Mouse (Mus musculus): ENCODE measurements around the gene Xrcc6. TPM values are rescaled to one million over a fixed set of nuclear protein-coding genes. Genes with fewer than 3 reads are reported as not detected.

The Xrcc6 gene
- total and polyA plus RNA-seq, 3 experiments: 12.4 to 154 (median 50.1) TPM

GRCm38 (mm10) chr15:82073490-82073889, 85.9 kb downstream of the Xrcc6 start:
- no peaks in the 10 kb centered on the region for H3K36me3 ChIP-seq (replicated peaks)
- peaks cover 38% of the 10 kb centered on the region for H3K27me3 ChIP-seq (ENCODE audit: insufficient read depth, low read length)
- DNase-seq (ENCODE audit: low spot score): no peak
- H3K9me3 ChIP-seq (replicated peaks): no peaks in the 10 kb centered on the region
- no peaks in the 10 kb centered on the region for H3K4me1 ChIP-seq (ENCODE audit: insufficient read depth, low read depth, low read length)
- H3K4me3 ChIP-seq (ENCODE audit: low read depth, low read length): no peak overlapping the region
- no peak for ATAC-seq (ENCODE audit: extremely low read depth, insufficient number of reproducible peaks, low FRiP score, poor library complexity, severe bottlenecking)
- TF ChIP-seq GATA1 (IDR thresholded peaks at IDR 0.05; ENCODE audit: borderline replicate concordance, low read length) (no peak), POLR2AphosphoS5 (IDR thresholded peaks at IDR 0.05; ENCODE audit: insufficient replicate concordance, low read depth, low read length) (no peak), CTCF (IDR thresholded peaks at IDR 0.05; ENCODE audit: low read depth, low read length) (no peak), GATA2 (IDR thresholded peaks at IDR 0.05; ENCODE audit: borderline replicate concordance, low read depth, low read length) (no peak)

DNA sequence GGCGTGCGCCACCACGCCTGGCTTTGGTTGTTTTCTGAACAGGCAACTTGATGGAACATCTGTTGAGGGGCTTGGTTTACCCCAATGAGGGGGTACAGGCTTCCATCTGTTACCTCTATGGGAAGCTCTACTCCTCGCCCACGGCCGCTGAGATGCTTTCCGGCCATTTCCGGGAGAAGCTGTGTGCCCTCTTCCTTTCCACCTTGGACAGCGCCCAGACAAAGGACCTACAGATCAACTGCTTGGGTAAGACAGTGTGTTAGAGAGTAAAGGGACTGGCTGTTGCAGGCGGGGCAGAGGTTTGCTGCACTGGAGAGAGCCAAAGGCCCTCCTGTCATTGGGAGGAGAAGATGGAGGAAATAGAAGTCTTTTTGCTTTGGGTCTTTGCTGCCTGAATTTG, 92.2 kb downstream of the Xrcc6 start:
- no peaks in the 10 kb centered on the region for H3K36me3 ChIP-seq (replicated peaks)
- H3K27me3 ChIP-seq (ENCODE audit: insufficient read depth, low read length): peaks cover 29% of the 10 kb centered on the region
- TF ChIP-seq TAL1 (conservative IDR thresholded peaks at IDR 0.05; ENCODE audit: low read depth, low read length) (no peak), GATA1 (IDR thresholded peaks at IDR 0.05; ENCODE audit: borderline replicate concordance, low read length) (no peak), GATA2 (IDR thresholded peaks at IDR 0.05; ENCODE audit: borderline replicate concordance, low read depth, low read length) (no peak), CTCF (IDR thresholded peaks at IDR 0.05; ENCODE audit: low read depth, low read length) (no peak), POLR2AphosphoS5 (IDR thresholded peaks at IDR 0.05; ENCODE audit: insufficient replicate concordance, low read depth, low read length) (no peak)
- DNase-seq (ENCODE audit: low spot score) (no peak), ATAC-seq (ENCODE audit: extremely low read depth, insufficient number of reproducible peaks, low FRiP score, poor library complexity, severe bottlenecking) (no peak)
- peaks cover 3% of the 10 kb centered on the region; the same call in 1 of the 2 replicates for H3K4me1 ChIP-seq (ENCODE audit: insufficient read depth, low read depth, low read length)
- H3K9me3 ChIP-seq (replicated peaks): no peaks in the 10 kb centered on the region
- H3K4me3 ChIP-seq (ENCODE audit: low read depth, low read length): no peak overlapping the region

- ATAC-seq (ENCODE audit: extremely low read depth, insufficient number of reproducible peaks, low FRiP score, poor library complexity, severe bottlenecking): no peak
- DNase-seq (ENCODE audit: low spot score): no peak
Observed at GRCm38 (mm10) chr15:82081161-82081560, 93.5 kb downstream of the Xrcc6 start.

DNA sequence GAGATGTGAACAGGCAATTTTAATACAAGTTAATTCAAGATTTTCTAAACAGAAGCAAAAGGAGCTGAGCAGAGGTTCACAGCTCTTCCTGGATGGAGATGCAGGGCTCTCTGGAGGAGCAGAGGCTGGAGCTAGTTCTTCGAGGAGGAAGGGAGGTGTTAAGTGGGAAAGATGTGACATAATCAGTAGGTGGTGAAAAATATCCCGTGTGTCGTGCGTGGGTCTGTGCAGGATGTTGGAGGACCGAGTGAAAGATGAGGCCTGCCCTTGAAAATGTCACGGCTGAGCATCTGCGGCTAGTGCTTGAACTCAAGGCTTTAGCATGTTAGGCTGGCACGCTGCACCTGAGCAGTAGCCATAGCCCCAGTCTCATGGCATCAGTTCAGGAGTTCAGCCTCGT, 98.0 kb downstream of the Xrcc6 start:
- Histone ChIP-seq H3K36me3 (replicated peaks) (no peaks in the 10 kb centered on the region), H3K9me3 (replicated peaks) (no peaks in the 10 kb centered on the region), H3K27me3 (ENCODE audit: insufficient read depth, low read length) (peaks cover 49% of the 10 kb centered on the region), H3K4me1 (ENCODE audit: insufficient read depth, low read depth, low read length) (peaks cover 3% of the 10 kb centered on the region; the same call in 1 of the 2 replicates), H3K4me3 (ENCODE audit: low read depth, low read length) (no peak overlapping the region)
- TF ChIP-seq GATA2 (IDR thresholded peaks at IDR 0.05; ENCODE audit: borderline replicate concordance, low read depth, low read length) (no peak), GATA1 (IDR thresholded peaks at IDR 0.05; ENCODE audit: borderline replicate concordance, low read length) (no peak), CTCF (IDR thresholded peaks at IDR 0.05; ENCODE audit: low read depth, low read length) (no peak), TAL1 (conservative IDR thresholded peaks at IDR 0.05; ENCODE audit: low read depth, low read length) (no peak), POLR2AphosphoS5 (IDR thresholded peaks at IDR 0.05; ENCODE audit: insufficient replicate concordance, low read depth, low read length) (no peak)
- no peak for ATAC-seq (ENCODE audit: extremely low read depth, insufficient number of reproducible peaks, low FRiP score, poor library complexity, severe bottlenecking)
- DNase-seq (ENCODE audit: low spot score): no peak

More at GRCm38 (mm10) chr15:82081161-82081560, 93.5 kb downstream of the Xrcc6 start:
- Histone ChIP-seq H3K4me1 (ENCODE audit: insufficient read depth, low read depth, low read length) (peaks cover 3% of the 10 kb centered on the region; the same call in 1 of the 2 replicates), H3K4me3 (ENCODE audit: low read depth, low read length) (no peak overlapping the region), H3K36me3 (replicated peaks) (no peaks in the 10 kb centered on the region), H3K9me3 (replicated peaks) (no peaks in the 10 kb centered on the region), H3K27me3 (ENCODE audit: insufficient read depth, low read length) (peaks cover 31% of the 10 kb centered on the region)
- no peak for TF ChIP-seq GATA1 (IDR thresholded peaks at IDR 0.05; ENCODE audit: borderline replicate concordance, low read length)
- no peak for TF ChIP-seq POLR2AphosphoS5 (IDR thresholded peaks at IDR 0.05; ENCODE audit: insufficient replicate concordance, low read depth, low read length)
- TF ChIP-seq TAL1 (conservative IDR thresholded peaks at IDR 0.05; ENCODE audit: low read depth, low read length): no peak
- no peak for TF ChIP-seq GATA2 (IDR thresholded peaks at IDR 0.05; ENCODE audit: borderline replicate concordance, low read depth, low read length)
- no peak for TF ChIP-seq CTCF (IDR thresholded peaks at IDR 0.05; ENCODE audit: low read depth, low read length)

DNA sequence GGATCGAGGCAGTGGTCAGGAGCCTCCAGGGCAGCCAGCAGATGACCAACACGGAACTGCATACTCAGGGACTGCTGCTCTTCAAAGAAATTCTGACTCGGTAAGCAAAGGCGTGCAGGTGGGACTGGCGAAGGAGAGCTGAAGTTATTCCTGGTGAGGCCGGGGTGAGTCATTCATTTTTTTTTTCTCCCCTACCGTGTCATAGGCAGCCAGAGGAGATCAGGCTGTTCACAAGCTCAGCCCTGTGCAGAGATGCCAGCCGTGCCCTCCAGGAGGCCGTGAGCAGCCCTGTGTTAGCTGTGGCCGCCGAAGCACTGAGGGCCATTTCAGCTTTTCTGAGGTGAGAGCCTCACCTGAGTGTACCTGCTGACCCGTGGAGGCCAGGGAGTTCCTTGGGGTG, 98.5 kb downstream of the Xrcc6 start:
- ATAC-seq (ENCODE audit: extremely low read depth, insufficient number of reproducible peaks, low FRiP score, poor library complexity, severe bottlenecking) (no peak), DNase-seq (ENCODE audit: low spot score) (no peak)
- Histone ChIP-seq H3K4me3 (ENCODE audit: low read depth, low read length) (no peak overlapping the region), H3K4me1 (ENCODE audit: insufficient read depth, low read depth, low read length) (peaks cover 2% of the 10 kb centered on the region; the same call in 1 of the 2 replicates), H3K36me3 (replicated peaks) (no peaks in the 10 kb centered on the region), H3K27me3 (ENCODE audit: insufficient read depth, low read length) (peaks cover 48% of the 10 kb centered on the region), H3K9me3 (replicated peaks) (no peaks in the 10 kb centered on the region)
- TF ChIP-seq GATA1 (IDR thresholded peaks at IDR 0.05; ENCODE audit: borderline replicate concordance, low read length) (no peak), CTCF (IDR thresholded peaks at IDR 0.05; ENCODE audit: low read depth, low read length) (no peak), POLR2AphosphoS5 (IDR thresholded peaks at IDR 0.05; ENCODE audit: insufficient replicate concordance, low read depth, low read length) (no peak), GATA2 (IDR thresholded peaks at IDR 0.05; ENCODE audit: borderline replicate concordance, low read depth, low read length) (no peak), TAL1 (conservative IDR thresholded peaks at IDR 0.05; ENCODE audit: low read depth, low read length) (no peak)

DNA sequence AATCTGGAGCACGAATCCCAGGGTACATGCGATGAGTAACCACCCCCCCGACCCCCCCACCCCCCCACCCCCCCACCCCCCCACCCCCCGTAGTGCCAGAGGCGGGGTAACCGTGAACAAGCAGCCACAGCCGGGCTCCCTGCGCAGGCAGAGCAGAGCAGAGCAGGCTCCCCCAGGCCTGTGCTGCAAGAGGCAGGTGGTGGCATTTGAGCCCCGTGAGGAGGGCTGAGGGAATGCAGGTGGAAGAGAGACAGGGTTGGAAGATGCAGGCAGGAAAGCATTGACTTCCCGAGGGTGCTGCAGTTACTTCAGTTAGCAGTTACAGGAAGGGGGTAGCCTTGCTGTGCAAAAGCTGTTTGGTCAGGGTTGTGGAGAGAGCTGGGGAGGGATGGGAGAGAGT, 99.6 kb downstream of the Xrcc6 start:
- H3K4me3 ChIP-seq (ENCODE audit: low read depth, low read length): no peak overlapping the region
- no peaks in the 10 kb centered on the region for H3K4me1 ChIP-seq (ENCODE audit: insufficient read depth, low read depth, low read length)
- H3K36me3 ChIP-seq (replicated peaks): no peaks in the 10 kb centered on the region
- TF ChIP-seq GATA1 (IDR thresholded peaks at IDR 0.05; ENCODE audit: borderline replicate concordance, low read length) (no peak), CTCF (IDR thresholded peaks at IDR 0.05; ENCODE audit: low read depth, low read length) (no peak), POLR2AphosphoS5 (IDR thresholded peaks at IDR 0.05; ENCODE audit: insufficient replicate concordance, low read depth, low read length) (no peak), TAL1 (conservative IDR thresholded peaks at IDR 0.05; ENCODE audit: low read depth, low read length) (no peak), GATA2 (IDR thresholded peaks at IDR 0.05; ENCODE audit: borderline replicate concordance, low read depth, low read length) (no peak)
- H3K9me3 ChIP-seq (replicated peaks): no peaks in the 10 kb centered on the region
- DNase-seq (ENCODE audit: low spot score) (no peak), ATAC-seq (ENCODE audit: extremely low read depth, insufficient number of reproducible peaks, low FRiP score, poor library complexity, severe bottlenecking) (no peak)
- H3K27me3 ChIP-seq (ENCODE audit: insufficient read depth, low read length): peaks cover 50% of the 10 kb centered on the region

Other genes with a start within 250 kb of the Xrcc6 start
- 37.5 and 39.8 TPM in 2 replicates for gene Zc3h7b, start 242.8 kb upstream of the Xrcc6 start, total RNA-seq (2014; fragmentation: Nextera tagmentation)
- 14.2 and 14.3 TPM in 2 replicates for gene Zc3h7b, start 242.8 kb upstream of the Xrcc6 start, total RNA-seq (2017)
- gene Zc3h7b, start 242.8 kb upstream of the Xrcc6 start, polyA plus RNA-seq (2012): 66.6 and 76.7 TPM in 2 replicates
- gene Rangap1, start 242.3 kb upstream of the Xrcc6 start, total RNA-seq (2014; fragmentation: Nextera tagmentation): 58.2 and 71.6 TPM in 2 replicates
- 114 and 115 TPM in 2 replicates for gene Rangap1, start 242.3 kb upstream of the Xrcc6 start, total RNA-seq (2017)
- gene Rangap1, start 242.3 kb upstream of the Xrcc6 start, polyA plus RNA-seq (2012): 183 and 245 TPM in 2 replicates
- gene Tef, start 185.4 kb upstream of the Xrcc6 start, total RNA-seq (2014; fragmentation: Nextera tagmentation): 23.2 and 28.1 TPM in 2 replicates
- gene Tef, start 185.4 kb upstream of the Xrcc6 start, total RNA-seq (2017): 61.5 and 61.7 TPM in 2 replicates
- gene Tef, start 185.4 kb upstream of the Xrcc6 start, polyA plus RNA-seq (2012): 69.5 and 75.8 TPM in 2 replicates
- gene Tob2, start 129.0 kb upstream of the Xrcc6 start, total RNA-seq (2014; fragmentation: Nextera tagmentation): 30.4 and 32.3 TPM in 2 replicates
- 8.5 and 9.9 TPM in 2 replicates for gene Tob2, start 129.0 kb upstream of the Xrcc6 start, total RNA-seq (2017)
- 35.4 and 37.5 TPM in 2 replicates for gene Tob2, start 129.0 kb upstream of the Xrcc6 start, polyA plus RNA-seq (2012)
- gene Phf5a, start 115.9 kb upstream of the Xrcc6 start, total RNA-seq (2014; fragmentation: Nextera tagmentation): 79.6 and 81.9 TPM in 2 replicates
- 99.2 and 121 TPM in 2 replicates for gene Phf5a, start 115.9 kb upstream of the Xrcc6 start, total RNA-seq (2017)
- 8.0 and 10.3 TPM in 2 replicates for gene Phf5a, start 115.9 kb upstream of the Xrcc6 start, polyA plus RNA-seq (2012)
- gene Aco2, start 115.5 kb upstream of the Xrcc6 start, total RNA-seq (2014; fragmentation: Nextera tagmentation): 152 and 177 TPM in 2 replicates
- 124 and 140 TPM in 2 replicates for gene Aco2, start 115.5 kb upstream of the Xrcc6 start, total RNA-seq (2017)
- 142 TPM in 2 replicates for gene Aco2, start 115.5 kb upstream of the Xrcc6 start, polyA plus RNA-seq (2012)
- gene Polr3h, start 61.6 kb upstream of the Xrcc6 start, total RNA-seq (2014; fragmentation: Nextera tagmentation): 6.8 and 8.4 TPM in 2 replicates
- gene Polr3h, start 61.6 kb upstream of the Xrcc6 start, total RNA-seq (2017): 25.0 and 26.7 TPM in 2 replicates
- 36.8 and 62.8 TPM in 2 replicates for gene Polr3h, start 61.6 kb upstream of the Xrcc6 start, polyA plus RNA-seq (2012)
- not detected in 2 replicates for gene Csdc2, start 51.1 kb upstream of the Xrcc6 start, total RNA-seq (2014; fragmentation: Nextera tagmentation)
- 0.17 TPM in 1 of 2 replicates, not detected in the other for gene Csdc2, start 51.1 kb upstream of the Xrcc6 start, total RNA-seq (2017)
- gene Csdc2, start 51.1 kb upstream of the Xrcc6 start, polyA plus RNA-seq (2012): not detected in 2 replicates
- 51.6 and 57.8 TPM in 2 replicates for gene Pmm1, start 26.9 kb upstream of the Xrcc6 start, total RNA-seq (2014; fragmentation: Nextera tagmentation)
- 35.9 and 42.9 TPM in 2 replicates for gene Pmm1, start 26.9 kb upstream of the Xrcc6 start, total RNA-seq (2017)
- 157 and 161 TPM in 2 replicates for gene Pmm1, start 26.9 kb upstream of the Xrcc6 start, polyA plus RNA-seq (2012)
- not detected in 2 replicates for gene 1700029P11Rik, start 7.3 kb upstream of the Xrcc6 start, total RNA-seq (2014; fragmentation: Nextera tagmentation)
- not detected in 2 replicates for gene 1700029P11Rik, start 7.3 kb upstream of the Xrcc6 start, total RNA-seq (2017)
- not detected in 2 replicates for gene 1700029P11Rik, start 7.3 kb upstream of the Xrcc6 start, polyA plus RNA-seq (2012)
- gene Desi1, start 46.0 kb downstream of the Xrcc6 start, total RNA-seq (2014; fragmentation: Nextera tagmentation): 38.2 and 57.9 TPM in 2 replicates
- 5.4 and 6.1 TPM in 2 replicates for gene Desi1, start 46.0 kb downstream of the Xrcc6 start, total RNA-seq (2017)
- gene Desi1, start 46.0 kb downstream of the Xrcc6 start, polyA plus RNA-seq (2012): 45.4 and 60.0 TPM in 2 replicates
- gene Snu13, start 59.8 kb downstream of the Xrcc6 start, total RNA-seq (2014; fragmentation: Nextera tagmentation): 181 TPM in 2 replicates
- 269 and 279 TPM in 2 replicates for gene Snu13, start 59.8 kb downstream of the Xrcc6 start, total RNA-seq (2017)
- 80.5 and 283 TPM in 2 replicates for gene Snu13, start 59.8 kb downstream of the Xrcc6 start, polyA plus RNA-seq (2012)
- gene 4930407I10Rik, start 71.3 kb downstream of the Xrcc6 start, total RNA-seq (2014; fragmentation: Nextera tagmentation): not detected in 2 replicates
- 0.16 TPM in 1 of 2 replicates, not detected in the other for gene 4930407I10Rik, start 71.3 kb downstream of the Xrcc6 start, total RNA-seq (2017)
- gene 4930407I10Rik, start 71.3 kb downstream of the Xrcc6 start, polyA plus RNA-seq (2012): not detected in 2 replicates
- gene Mei1, start 82.2 kb downstream of the Xrcc6 start, total RNA-seq (2014; fragmentation: Nextera tagmentation): not detected in 2 replicates
- gene Mei1, start 82.2 kb downstream of the Xrcc6 start, total RNA-seq (2017): 0.05 TPM in 1 of 2 replicates, not detected in the other
- gene Mei1, start 82.2 kb downstream of the Xrcc6 start, polyA plus RNA-seq (2012): not detected in 2 replicates
- gene Ccdc134, start 140.1 kb downstream of the Xrcc6 start, total RNA-seq (2014; fragmentation: Nextera tagmentation): 9.0 and 16.7 TPM in 2 replicates
- 29.7 and 31.7 TPM in 2 replicates for gene Ccdc134, start 140.1 kb downstream of the Xrcc6 start, total RNA-seq (2017)
- gene Ccdc134, start 140.1 kb downstream of the Xrcc6 start, polyA plus RNA-seq (2012): 5.5 and 13.9 TPM in 2 replicates
- gene Srebf2, start 159.3 kb downstream of the Xrcc6 start, total RNA-seq (2014; fragmentation: Nextera tagmentation): 97.6 and 164 TPM in 2 replicates
- gene Srebf2, start 159.3 kb downstream of the Xrcc6 start, total RNA-seq (2017): 42.5 and 48.5 TPM in 2 replicates
- gene Srebf2, start 159.3 kb downstream of the Xrcc6 start, polyA plus RNA-seq (2012): 440 and 648 TPM in 2 replicates
- not detected in 2 replicates for gene Shisa8, start 225.0 kb downstream of the Xrcc6 start, total RNA-seq (2014; fragmentation: Nextera tagmentation)
- 0.05 TPM in 1 of 2 replicates, not detected in the other for gene Shisa8, start 225.0 kb downstream of the Xrcc6 start, total RNA-seq (2017)
- gene Shisa8, start 225.0 kb downstream of the Xrcc6 start, polyA plus RNA-seq (2012): not detected in 2 replicates
- gene Tnfrsf13c, start 236.5 kb downstream of the Xrcc6 start, total RNA-seq (2014; fragmentation: Nextera tagmentation): 1.6 and 2.4 TPM in 2 replicates
- gene Tnfrsf13c, start 236.5 kb downstream of the Xrcc6 start, total RNA-seq (2017): 0.71 and 1.2 TPM in 2 replicates
- gene Tnfrsf13c, start 236.5 kb downstream of the Xrcc6 start, polyA plus RNA-seq (2012): 0.18 and 0.65 TPM in 2 replicates